Mouse (Mus musculus) embryonic stem cell, embryonic (primary cell): ENCODE results near the gene Polr2f.

Source experiments
- CTCF ChIA-PET, 4 experiments: fragments of 300-600 bp in 2 of 4; fragments of 350-600 bp in 2 of 4; sonication (Branson Sonifier 250); formaldehyde crosslinking; loops; one replicate each; lab custom pipeline; 2022; ENCODE audit warnings: inconsistent platforms in 2 of 4; lab: Charles Lee
- POLR2A ChIA-PET, 4 experiments: fragments of 300-600 bp in 2 of 4; fragments of 350-600 bp in 2 of 4; sonication (Branson Sonifier 250); formaldehyde crosslinking; loops; one replicate each; lab custom pipeline; 2022; ENCODE audit warnings: antibody characterized with exemption in 4 of 4, inconsistent platforms in 1 of 4; lab: Charles Lee

The Polr2f gene

DNA sequence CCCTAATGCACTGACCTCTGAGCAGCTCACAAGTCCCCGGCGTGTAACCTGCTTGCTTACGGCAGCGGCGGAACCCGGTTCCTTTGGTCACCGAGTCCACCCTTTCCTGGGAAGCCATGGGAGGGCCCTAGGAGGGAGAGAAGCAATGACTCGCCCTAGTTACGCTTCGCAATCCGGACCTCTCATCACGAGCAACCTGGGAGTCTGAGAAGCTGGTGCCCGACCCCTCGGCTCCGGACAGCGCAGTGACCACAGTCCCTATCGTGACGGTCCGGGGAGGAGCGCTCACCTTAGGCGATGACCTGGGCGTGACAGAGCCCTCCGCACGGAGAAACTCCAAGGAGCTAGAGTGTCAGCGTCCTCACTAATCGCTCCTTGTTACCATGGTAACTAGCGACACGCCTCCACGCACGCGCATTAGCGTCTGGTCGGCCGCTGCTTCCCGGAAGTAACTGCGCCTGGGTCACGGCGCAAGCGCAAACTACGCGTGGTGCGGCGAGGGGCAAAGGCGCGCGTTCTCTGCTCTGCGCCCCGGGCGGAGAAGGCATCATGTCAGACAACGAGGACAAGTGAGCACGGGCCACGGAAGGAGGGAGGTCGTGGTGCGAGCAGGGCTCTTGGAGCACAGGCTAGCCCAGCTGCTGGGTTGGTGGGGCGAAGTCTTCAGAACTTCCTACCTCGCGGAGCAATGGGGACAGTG is at the start of gene Polr2f, which contains the start of gene 1700088E04Rik:
Polr2f (plus strand) TSS at position 144 of the 700 bp plus-strand sequence.
1700088E04Rik (minus strand) TSS at position 388 of the 700 bp plus-strand sequence.
- POLR2A ChIA-PET: interaction anchor here (0.5 to 4.0 kb wide), 25 partner anchors 10 to 1996 kb away, joined by 3 to 35 read pairs (median 4); partner anchors contain the start of genes Gm49486 (in 1 of the 4), Josd1 (in 1 of the 4), Micall1 (in 1 of the 4) and Pick1 (in 1 of the 4)
- CTCF ChIA-PET: interaction anchor here (0.5 to 3.1 kb wide), 21 partner anchors 10 to 227 kb away, joined by 3 to 42 read pairs (median 4); partner anchors contain the start of gene Pdxp (in 1 of the 4)

DNA sequence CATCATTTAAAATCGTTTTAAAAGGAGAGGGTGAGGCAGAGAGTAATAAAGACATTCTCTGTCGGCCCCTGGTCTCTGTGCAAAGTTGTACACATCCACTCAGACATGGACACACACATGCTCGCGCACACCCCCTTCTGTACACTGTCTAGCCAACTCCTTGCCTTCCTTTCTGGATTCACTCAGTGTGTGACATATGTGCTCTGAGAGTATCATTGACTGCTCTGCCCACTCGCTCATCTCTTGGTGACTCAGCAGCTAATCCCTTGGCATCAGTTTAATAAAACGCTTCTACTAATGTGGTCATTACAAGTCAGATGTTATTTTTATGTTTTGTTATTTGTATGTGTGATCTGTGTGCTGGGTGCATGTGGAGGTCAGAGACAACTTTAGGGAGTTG is 48.5 kb upstream of the Polr2f start:
- CTCF ChIA-PET: interaction anchor here in 1 of 4 experiments (1.4 kb wide), 1 partner anchor 48 kb away, joined by 5 read pairs; the partner anchor contains the start of genes 1700088E04Rik and Polr2f
- POLR2A ChIA-PET: interaction anchor here in 1 of 4 experiments (0.9 to 1.6 kb wide), 2 partner anchors 13 to 16 kb away, joined by 3 to 4 read pairs; partner anchors contain the start of gene Micall1

DNA sequence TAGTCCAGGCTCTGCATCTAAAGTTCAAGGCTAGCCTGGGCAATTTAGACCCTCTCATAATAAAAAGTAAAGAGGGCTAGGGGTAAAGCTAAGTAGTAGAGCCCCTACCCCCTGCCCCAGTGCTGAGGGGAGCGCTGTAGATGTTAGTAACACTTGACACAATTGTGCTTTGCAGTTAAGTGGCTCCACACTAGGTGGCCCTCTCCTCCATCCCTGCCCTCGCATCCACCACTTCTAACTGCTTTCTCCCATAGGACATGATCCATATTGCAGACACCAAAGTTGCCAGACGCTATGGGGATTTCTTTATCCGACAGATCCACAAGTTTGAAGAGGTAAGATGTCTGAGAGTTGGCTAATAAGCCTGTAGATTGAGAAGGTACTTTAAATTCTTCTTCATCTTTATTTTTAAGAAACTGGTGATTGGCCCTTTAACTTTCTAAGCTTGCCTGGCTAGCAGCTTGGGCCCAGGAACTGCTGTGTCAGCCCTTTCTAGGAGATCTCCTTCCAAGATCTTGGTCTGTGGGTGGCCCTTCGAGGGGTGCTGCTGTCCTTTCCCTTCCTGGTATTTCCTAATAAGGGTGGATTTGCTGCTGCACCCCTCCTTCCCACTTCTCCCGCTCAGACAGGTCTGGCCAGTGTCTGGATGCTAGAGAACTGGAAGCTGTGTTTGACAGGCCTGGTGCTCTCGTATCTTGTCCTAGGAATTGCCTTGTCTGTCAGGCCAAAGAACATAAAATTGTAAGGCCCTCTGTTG is 47.5 kb upstream of the Polr2f start:
- CTCF ChIA-PET: interaction anchor here in 2 of 4 experiments (0.6 to 1.4 kb wide), 5 partner anchors 33 to 63 kb away, joined by 3 to 6 read pairs (median 5); partner anchors contain the start of genes 1700088E04Rik (in 1 of the 2) and Polr2f (in 1 of the 2)

DNA sequence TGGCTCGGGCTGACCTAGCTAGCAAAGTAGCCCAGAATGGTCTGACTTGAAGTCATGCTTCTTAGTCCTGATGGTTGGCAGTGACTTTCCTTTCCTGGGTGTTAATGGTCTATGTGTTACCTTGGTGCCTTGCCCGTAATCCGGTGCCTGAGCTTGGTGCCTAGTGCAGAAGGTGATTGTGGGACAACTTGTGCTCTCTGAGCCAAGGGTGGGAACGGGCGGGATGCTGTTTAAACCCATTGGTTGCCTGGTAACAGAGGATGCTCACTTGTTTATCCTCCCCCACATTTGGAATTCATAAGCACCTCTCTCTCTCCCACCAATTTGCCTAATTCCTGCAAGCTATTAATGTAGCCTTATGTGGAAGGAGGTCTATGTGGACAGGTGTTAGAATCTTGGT is 45.3 kb upstream of the Polr2f start:
- CTCF ChIA-PET: interaction anchor here in 1 of 4 experiments (1.0 kb wide), 1 partner anchor 32 kb away, joined by 5 read pairs; no protein-coding TSS in a partner anchor
- POLR2A ChIA-PET: interaction anchor here (0.5 to 3.1 kb wide), 12 partner anchors 10 to 624 kb away, joined by 3 to 7 read pairs (median 4); partner anchors contain the start of gene Eif3l (in 1 of the 4)

More for the DNA sequence above, 47.5 kb upstream of the Polr2f start:
- POLR2A ChIA-PET: interaction anchor here in 1 of 4 experiments (0.7 to 1.7 kb wide), 6 partner anchors 8 to 63 kb away, joined by 3 to 5 read pairs (median 4); partner anchors contain the start of gene Micall1

DNA sequence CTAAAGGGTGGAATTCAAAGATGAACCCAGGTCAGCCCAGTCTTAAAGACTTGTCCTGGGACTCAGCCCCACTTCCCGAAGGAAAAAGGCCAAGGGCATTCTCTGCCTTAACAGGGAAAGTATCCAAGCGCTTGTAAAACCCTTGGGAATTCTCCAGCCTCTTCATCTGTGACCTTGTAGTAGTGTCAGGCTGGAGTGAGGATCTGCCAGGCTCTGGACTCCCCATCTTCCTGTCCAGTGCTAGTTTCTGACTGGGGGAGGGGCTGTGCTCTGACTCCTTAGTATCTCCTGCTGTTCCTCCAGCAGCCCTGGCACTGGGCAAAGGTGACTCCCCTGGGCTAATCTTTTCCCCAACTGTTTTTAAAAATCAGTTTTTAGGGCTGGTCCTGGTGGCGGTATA is 44.3 kb upstream of the Polr2f start:
- ChIA-PET POLR2A (interaction anchor here in 1 of 4 experiments (3.1 kb wide), 1 partner anchor 23 kb away, joined by 7 read pairs; no protein-coding TSS in a partner anchor), CTCF (interaction anchor here in 1 of 4 experiments (0.6 kb wide), 1 partner anchor 64 kb away, joined by 3 read pairs; no protein-coding TSS in a partner anchor)

DNA sequence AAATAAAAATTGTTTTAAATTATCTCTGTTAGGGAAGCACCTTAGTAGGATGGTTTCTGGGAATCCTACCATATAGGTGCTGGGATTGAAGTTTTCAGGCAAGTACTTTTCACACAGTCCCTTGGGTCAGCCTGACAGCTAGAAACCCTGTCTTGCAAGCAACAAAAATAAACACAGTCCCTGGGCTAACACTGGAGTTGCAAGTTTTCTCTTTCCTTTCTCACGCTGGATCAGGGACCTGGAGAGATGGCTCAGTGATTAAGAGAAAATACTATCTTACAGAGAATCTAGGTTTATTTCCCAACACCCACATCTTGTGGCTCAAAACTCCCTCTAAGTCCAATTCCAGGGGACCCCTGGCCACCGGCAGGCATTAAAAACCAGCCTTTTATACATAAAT is 43.7 kb upstream of the Polr2f start:
- ChIA-PET CTCF (interaction anchor here in 1 of 4 experiments (0.6 kb wide), 1 partner anchor 63 kb away, joined by 3 read pairs; no protein-coding TSS in a partner anchor), POLR2A (interaction anchor here in 3 of 4 experiments (0.5 to 1.3 kb wide), 4 partner anchors 9 to 169 kb away, joined by 3 read pairs; partner anchors contain the start of genes Eif3l (in 1 of the 3) and Micall1 (in 1 of the 3))

DNA sequence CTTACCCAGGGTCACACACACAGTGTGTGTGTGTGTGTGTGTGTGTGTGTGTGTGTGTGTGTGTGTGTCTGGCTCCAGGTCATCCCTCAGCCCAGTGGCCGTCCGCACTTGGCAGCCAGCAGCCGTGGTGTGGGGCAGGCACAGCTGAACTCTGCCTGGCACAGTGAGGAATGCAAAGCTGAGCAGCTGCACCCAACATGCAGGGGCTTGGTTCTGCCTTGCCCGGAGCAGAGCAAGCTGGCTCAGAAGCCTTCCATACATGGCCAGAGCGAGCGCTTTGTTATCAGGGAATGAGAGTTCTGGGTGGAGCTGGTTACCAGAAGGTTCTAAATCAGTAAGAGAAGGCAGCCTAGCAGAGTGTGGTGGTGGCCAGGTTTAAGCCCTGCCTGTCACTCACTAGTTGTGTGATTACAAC is 43.2 kb upstream of the Polr2f start:
- POLR2A ChIA-PET: interaction anchor here in 3 of 4 experiments (0.5 to 1.3 kb wide), 5 partner anchors 10 to 169 kb away, joined by 3 to 4 read pairs (median 3); partner anchors contain the start of genes Eif3l (in 1 of the 3) and Micall1 (in 1 of the 3)
- CTCF ChIA-PET: interaction anchor here in 1 of 4 experiments (0.8 kb wide), 1 partner anchor 19 kb away, joined by 3 read pairs; no protein-coding TSS in a partner anchor

DNA sequence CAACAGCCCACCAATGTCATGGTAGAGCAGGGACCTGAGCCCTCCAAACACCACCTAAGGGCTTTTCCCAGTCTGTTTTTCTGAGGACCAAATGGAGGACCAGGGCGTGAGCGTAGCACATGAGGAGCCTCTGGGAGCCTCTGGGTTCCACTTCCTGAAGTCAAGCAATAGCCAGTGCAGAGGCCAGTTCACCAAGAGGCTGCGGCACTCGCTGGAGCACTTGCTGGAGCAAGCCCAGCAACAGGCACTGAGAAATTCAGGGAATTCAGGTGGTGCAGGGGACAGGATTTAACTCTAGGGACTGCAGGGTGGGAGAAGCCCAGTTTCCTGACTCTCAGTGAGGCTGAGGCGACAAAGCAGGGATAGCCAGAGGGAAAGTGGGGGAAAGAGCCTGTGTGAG is 42.6 kb upstream of the Polr2f start:
- POLR2A ChIA-PET: interaction anchor here (0.6 to 2.7 kb wide), 7 partner anchors 9 to 283 kb away, joined by 3 to 12 read pairs (median 3); partner anchors contain the start of genes Micall1 (in 2 of the 4) and Eif3l (in 1 of the 4)
- CTCF ChIA-PET: interaction anchor here in 1 of 4 experiments (0.8 to 2.1 kb wide), 2 partner anchors 19 to 50 kb away, joined by 3 to 7 read pairs; no protein-coding TSS in a partner anchor

DNA sequence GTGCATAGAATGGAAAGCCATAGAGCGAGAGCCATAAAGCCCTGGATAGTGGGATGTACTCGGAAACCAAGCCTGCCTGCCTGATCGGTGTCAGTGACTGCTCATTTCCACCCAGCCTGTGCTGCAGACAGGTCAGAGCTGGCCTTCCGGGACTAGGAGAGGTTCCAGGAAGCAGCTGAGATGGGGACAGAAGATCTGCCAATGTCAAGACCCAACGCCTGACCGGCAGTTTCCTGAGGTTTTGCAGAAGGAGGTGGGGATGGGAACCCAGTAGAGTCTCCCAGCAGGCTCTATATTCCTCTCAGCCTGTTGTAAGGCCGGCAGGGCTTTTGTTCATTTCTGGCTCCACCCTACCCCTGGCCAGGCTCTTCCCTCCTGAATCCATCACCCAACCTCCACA is 41.9 kb upstream of the Polr2f start:
- POLR2A ChIA-PET: interaction anchor here in 3 of 4 experiments (0.6 to 2.7 kb wide), 5 partner anchors 9 to 282 kb away, joined by 3 to 12 read pairs (median 3); partner anchors contain the start of gene Micall1 (in 2 of the 3)
- CTCF ChIA-PET: interaction anchor here in 1 of 4 experiments (1.0 to 2.1 kb wide), 5 partner anchors 9 to 151 kb away, joined by 3 to 7 read pairs (median 4); partner anchors contain the start of gene Micall1

DNA sequence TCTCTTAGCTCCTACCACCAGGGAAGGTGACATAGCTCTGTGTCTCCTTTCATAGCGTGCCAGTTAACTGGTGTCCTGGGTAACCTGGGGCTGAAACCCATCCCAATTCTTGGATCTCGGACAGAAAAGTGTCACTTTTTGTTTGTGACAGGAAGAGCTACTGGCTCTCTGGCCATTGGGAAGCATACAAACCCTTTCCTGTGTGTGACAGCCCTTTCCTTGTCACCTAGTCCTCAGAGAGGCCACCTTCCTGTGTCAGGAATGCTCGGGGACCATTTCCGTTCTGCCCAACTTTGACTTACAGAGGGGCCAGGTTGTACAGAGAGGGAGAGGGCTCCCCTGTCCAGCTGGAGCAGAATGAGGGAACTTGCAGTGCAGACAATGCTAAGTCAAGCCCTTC is 41.4 kb upstream of the Polr2f start:
- ChIA-PET CTCF (interaction anchor here in 2 of 4 experiments (0.7 to 2.1 kb wide), 7 partner anchors 9 to 151 kb away, joined by 3 to 14 read pairs (median 4); partner anchors contain the start of gene Micall1 (in 1 of the 2)), POLR2A (interaction anchor here in 3 of 4 experiments (0.6 to 2.7 kb wide), 8 partner anchors 9 to 151 kb away, joined by 3 to 12 read pairs (median 4); partner anchors contain the start of gene Micall1 (in 2 of the 3))

DNA sequence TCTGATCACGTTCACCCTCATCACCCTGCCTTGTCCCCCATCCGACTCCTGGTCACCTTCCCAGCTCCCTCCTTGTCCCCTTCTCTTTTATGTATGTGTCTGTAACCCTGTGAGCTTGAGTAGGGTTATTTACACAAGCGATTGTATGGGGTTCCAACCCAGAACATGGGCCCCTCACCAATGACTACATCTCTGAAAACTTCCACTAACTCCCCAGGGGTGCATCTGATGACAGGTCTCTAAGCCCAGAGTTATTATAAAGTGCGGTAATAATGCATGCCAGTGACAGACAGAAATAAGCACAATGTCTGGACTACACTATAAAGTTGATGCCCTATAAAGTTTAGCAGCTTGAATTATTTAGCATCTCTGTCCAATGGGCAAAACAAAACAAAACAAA is 40.4 kb upstream of the Polr2f start:
- POLR2A ChIA-PET: interaction anchor here in 3 of 4 experiments (0.6 to 2.7 kb wide), 10 partner anchors 8 to 117 kb away, joined by 3 to 12 read pairs (median 4); partner anchors contain the start of gene Micall1 (in 2 of the 3)

DNA sequence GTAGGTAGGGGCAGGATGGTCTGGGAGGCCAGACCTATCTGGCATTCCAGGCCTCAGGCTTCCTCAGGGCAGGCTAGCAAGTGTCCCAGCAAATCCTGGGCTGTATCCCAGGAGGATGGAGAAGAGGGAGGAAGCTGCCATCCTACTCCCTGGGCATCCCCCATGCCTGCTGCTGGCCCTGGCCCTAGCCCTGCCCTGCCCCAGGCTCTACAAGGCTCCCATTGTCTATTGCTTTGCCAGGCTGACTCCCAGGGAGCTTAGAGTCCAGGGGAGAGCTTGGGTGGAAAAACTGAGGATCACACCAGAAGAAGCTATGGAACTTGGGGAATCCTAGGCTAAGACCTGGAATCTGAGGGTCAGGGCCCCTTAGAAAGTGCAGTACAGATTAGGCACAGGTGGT is 39.3 kb upstream of the Polr2f start:
- ChIA-PET POLR2A (interaction anchor here in 2 of 4 experiments (0.6 to 0.9 kb wide), 3 partner anchors 18 to 182 kb away, joined by 3 read pairs; no protein-coding TSS in a partner anchor), CTCF (interaction anchor here in 3 of 4 experiments (0.7 to 1.4 kb wide), 3 partner anchors 38 to 206 kb away, joined by 3 read pairs; no protein-coding TSS in a partner anchor)

More for the DNA sequence above, 40.4 kb upstream of the Polr2f start:
- CTCF ChIA-PET: interaction anchor here in 3 of 4 experiments (0.6 to 2.1 kb wide), 3 partner anchors 18 to 107 kb away, joined by 6 to 14 read pairs (median 7); no protein-coding TSS in a partner anchor

DNA sequence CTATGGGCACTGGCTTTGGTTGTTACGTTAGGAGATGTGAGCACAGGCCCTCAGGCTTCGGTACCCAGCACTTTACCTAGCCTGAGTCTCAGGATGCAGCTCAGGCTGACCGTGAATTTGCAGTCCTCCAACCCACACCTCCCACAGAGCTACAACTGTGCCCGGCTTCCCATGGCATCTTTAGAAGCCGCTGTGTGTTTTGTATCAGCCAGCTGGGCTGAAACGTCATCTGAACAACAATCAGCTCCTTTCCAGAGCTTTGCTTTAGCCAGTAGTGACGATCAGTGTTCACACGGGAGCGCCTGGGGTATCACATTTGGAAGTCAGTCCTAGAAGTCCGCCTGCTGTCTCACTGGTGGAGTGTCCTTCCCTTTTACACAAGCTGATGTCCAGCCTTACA is 37.5 kb upstream of the Polr2f start:
- ChIA-PET CTCF (interaction anchor here in 2 of 4 experiments (1.0 to 1.4 kb wide), 4 partner anchors 25 to 1005 kb away, joined by 3 read pairs; no protein-coding TSS in a partner anchor), POLR2A (interaction anchor here in 1 of 4 experiments (0.6 to 1.3 kb wide), 2 partner anchors 9 to 56 kb away, joined by 3 read pairs; no protein-coding TSS in a partner anchor)

DNA sequence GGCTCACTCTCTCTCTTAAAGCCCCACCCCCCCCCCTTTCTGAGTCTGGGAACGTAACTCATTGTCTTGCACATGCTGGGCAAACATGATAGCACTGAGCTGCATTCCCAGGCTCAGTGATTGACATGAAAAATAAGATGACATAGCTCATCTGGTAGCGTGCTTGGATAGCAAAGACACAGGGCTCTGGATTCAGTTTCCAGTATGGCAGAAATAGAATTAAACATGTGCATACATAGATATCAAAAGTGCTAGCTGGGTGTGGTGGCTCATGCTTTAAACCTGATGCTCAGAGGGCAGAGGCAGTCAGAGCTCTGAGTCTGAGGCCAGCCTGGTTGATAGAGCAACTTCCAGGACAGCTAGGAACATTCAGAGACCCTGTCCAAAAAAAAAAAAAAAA is 35.0 kb upstream of the Polr2f start:
- POLR2A ChIA-PET: interaction anchor here in 3 of 4 experiments (0.5 to 2.1 kb wide), 5 partner anchors 11 to 157 kb away, joined by 3 to 4 read pairs (median 3); no protein-coding TSS in a partner anchor

DNA sequence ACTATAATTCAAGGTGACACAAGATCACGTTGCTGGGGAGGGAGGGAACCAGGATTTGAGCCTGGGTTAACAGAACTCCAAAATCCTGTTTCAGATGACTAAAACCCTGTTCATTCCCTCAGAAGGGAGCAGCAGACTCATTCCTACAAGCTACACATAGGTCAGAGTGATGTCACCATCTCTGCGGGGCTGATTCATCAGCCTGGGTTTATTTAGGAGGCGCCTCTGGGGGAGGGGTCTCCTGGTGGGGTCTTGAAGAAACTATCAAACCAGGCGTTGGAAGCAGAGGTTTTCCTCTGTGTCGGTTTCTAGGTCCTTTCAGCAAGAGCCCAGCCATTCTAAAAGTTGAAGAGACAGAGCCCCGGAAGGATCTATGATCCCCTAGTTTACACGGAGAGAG is 32.8 kb upstream of the Polr2f start:
- CTCF ChIA-PET: interaction anchor here in 1 of 4 experiments (0.8 to 2.4 kb wide), 3 partner anchors 9 to 41 kb away, joined by 4 to 16 read pairs (median 5); no protein-coding TSS in a partner anchor

More for the DNA sequence above, 35.0 kb upstream of the Polr2f start:
- CTCF ChIA-PET: interaction anchor here in 1 of 4 experiments (0.5 to 0.6 kb wide), 2 partner anchors 42 to 185 kb away, joined by 3 to 7 read pairs; no protein-coding TSS in a partner anchor

More for the DNA sequence above, 32.8 kb upstream of the Polr2f start:
- POLR2A ChIA-PET: interaction anchor here in 3 of 4 experiments (0.6 to 3.2 kb wide), 17 partner anchors 8 to 1424 kb away, joined by 3 to 18 read pairs (median 4); partner anchors contain the start of genes 1700088E04Rik (in 1 of the 3), Ankrd54 (in 1 of the 3), H1f0 (in 1 of the 3) and Polr2f (in 1 of the 3)
